Mouse (Mus musculus) activated CD4-positive, CD25-positive, alpha-beta regulatory T cell, adult 4 months (primary cell): Measurements from ENCODE around the gene Lcat. TPM values are rescaled to one million over a fixed set of nuclear protein-coding genes. Genes with fewer than 3 reads are reported as not detected.

Source experiments
- polyA plus RNA-seq, 2 experiments: library from polyadenylated mRNA; unstranded; fragments of 100-300 nt; shearing (Covaris generic); gene quantifications; one replicate each; pipeline ENCODE4 v1.2.1; 2017

Lcat gene
- polyA plus RNA-seq, 2 experiments from 2014 or later, result 0.25 to 0.61 TPM

Other genes starting within 250 kb of the Lcat start
- gene Acd, start 242.3 kb downstream of the Lcat start, polyA plus RNA-seq, result 10 to 100 TPM; 50.0 to 57.3 TPM
- 10 to 100 TPM; 10.8 to 13.8 TPM for gene Pard6a, start 242.2 kb downstream of the Lcat start, polyA plus RNA-seq
- not detected for gene 4933405L10Rik, start 235.7 kb downstream of the Lcat start, polyA plus RNA-seq
- gene Enkd1, start 235.2 kb downstream of the Lcat start, polyA plus RNA-seq, result 1 to 10 TPM; 1.4 to 3.8 TPM
- 1 to 10 TPM; 1.8 to 4.3 TPM for gene Gfod2, start 184.7 kb downstream of the Lcat start, polyA plus RNA-seq
- gene Ranbp10, start 116.0 kb downstream of the Lcat start, polyA plus RNA-seq, result 1 to 10 TPM; 6.6 to 7.0 TPM
- not detected for gene Tsnaxip1, start 115.7 kb downstream of the Lcat start, polyA plus RNA-seq
- gene Cenpt, start 90.1 kb downstream of the Lcat start, polyA plus RNA-seq, result 10 to 100 TPM; 16.1 to 18.6 TPM
- gene Thap11, start 88.2 kb downstream of the Lcat start, polyA plus RNA-seq, result 1 to 10 TPM; 7.0 to 7.4 TPM
- 100 to 1,000 TPM in 1 of 2 experiments, 1 to 10 TPM in 1; 5.1 to 101 TPM for gene Nutf2, start 82.8 kb downstream of the Lcat start, polyA plus RNA-seq
- gene Edc4, start 62.5 kb downstream of the Lcat start, polyA plus RNA-seq, result 10 to 100 TPM; 24.6 to 32.7 TPM
- 1 to 10 TPM in 1 of 2 experiments, not detected in 1; 1.3 TPM for gene Nrn1l, start 49.8 kb downstream of the Lcat start, polyA plus RNA-seq
- 10 to 100 TPM in 1 of 2 experiments, 1 to 10 TPM in 1; 8.1 to 11.3 TPM for gene Pskh1, start 42.9 kb downstream of the Lcat start, polyA plus RNA-seq
- gene Ctrl, start 9.5 kb downstream of the Lcat start, polyA plus RNA-seq, result 1 to 10 TPM; 3.2 to 3.3 TPM
- 100 to 1,000 TPM; 368 to 402 TPM for gene Psmb10, start 4.9 kb downstream of the Lcat start, polyA plus RNA-seq
- 1 to 10 TPM; 3.8 to 8.1 TPM for gene Slc12a4, start 22.7 kb upstream of the Lcat start, polyA plus RNA-seq
- not detected for gene Dpep3, start 36.0 kb upstream of the Lcat start, polyA plus RNA-seq
- gene Dus2, start 48.0 kb upstream of the Lcat start, polyA plus RNA-seq, result 10 to 100 TPM; 25.7 to 28.8 TPM
- not detected for gene Dpep2nb, start 62.6 kb upstream of the Lcat start, polyA plus RNA-seq
- gene Ddx28, start 68.5 kb upstream of the Lcat start, polyA plus RNA-seq, result 10 to 100 TPM in 1 of 2 experiments, 1 to 10 TPM in 1; 9.7 to 12.1 TPM
- gene Nfatc3, start 115.5 kb upstream of the Lcat start, polyA plus RNA-seq, result 10 to 100 TPM; 30.0 to 31.5 TPM
- under 1 TPM in 1 of 2 experiments, not detected in 1; 0.20 TPM for gene Esrp2, start 193.6 kb upstream of the Lcat start, polyA plus RNA-seq
- gene Pla2g15, start 207.0 kb upstream of the Lcat start, polyA plus RNA-seq, result 1 to 10 TPM; 1.9 to 4.0 TPM
- 10 to 100 TPM; 26.2 to 33.6 TPM for gene Slc7a6, start 225.5 kb upstream of the Lcat start, polyA plus RNA-seq